Mouse (Mus musculus): ENCODE measurements around the gene Sbk1. TPM values are rescaled to one million over a fixed set of nuclear protein-coding genes. Genes with fewer than 3 reads are reported as not detected.
"Not testable (repeated sequence)": the region's sequence is repeated elsewhere in the genome, so short reads cannot be mapped to it uniquely, and the experiment has no call there.

Sbk1 gene
- total RNA-seq, 2 experiments from 2014 or later: 68.7 to 77.1 TPM

DNA sequence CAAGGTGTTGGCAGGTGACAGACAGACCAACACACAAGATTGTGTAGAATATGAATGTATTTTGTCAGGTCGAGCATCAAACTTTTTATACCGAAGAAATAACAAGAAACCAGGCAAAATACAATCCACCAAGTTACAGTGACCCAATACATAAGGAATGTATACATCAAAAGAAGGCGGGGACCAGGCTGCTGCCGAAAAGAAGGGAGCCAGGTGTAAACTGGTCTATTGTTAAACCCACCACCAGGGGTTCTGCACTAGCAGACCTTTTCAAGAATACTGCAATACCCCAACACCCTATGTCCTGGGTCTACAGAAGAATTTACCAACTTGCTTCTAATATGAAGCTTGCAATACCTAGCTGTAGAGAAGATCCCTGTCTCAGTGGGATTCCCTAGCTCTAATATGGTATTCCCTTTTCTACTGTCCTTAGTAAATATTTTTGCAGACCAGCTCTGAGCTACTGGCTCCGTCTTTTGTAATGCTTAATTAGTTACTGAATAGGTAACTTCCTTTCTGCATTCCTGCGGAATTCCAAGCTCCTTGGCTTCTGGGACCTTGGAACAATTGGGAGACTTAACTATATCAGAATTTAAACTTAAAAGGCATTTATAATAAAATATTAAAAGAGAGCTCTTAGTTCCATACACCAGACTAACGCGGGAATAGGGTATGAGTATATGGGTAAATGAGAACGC is 53.3 kb downstream of the Sbk1 start:
- not testable (repeated sequence) for DNase-seq
- intact Hi-C loops (cut with DNase I): loop anchor here (2.0 kb wide), 1 partner anchor 203 kb away; no protein-coding TSS in a partner anchor

DNA sequence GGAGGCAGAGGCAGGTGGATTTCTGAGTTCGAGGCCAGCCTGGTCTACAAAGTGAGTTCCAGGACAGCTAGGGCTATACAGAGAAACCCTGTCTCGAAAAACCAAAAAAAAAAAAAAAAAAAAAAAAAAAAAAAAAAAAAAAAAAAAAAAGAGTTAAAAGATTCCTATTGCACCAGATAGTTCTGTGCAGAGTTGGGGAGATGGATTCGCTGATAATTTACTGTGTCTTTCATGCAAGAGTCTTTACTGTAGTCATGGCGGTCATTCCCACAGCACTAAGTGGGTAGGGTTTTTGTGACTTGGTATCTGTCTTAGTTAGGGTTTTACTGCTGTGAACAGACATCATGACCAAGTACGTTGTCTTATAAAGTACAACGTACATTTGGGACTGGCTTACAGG is 56.4 kb downstream of the Sbk1 start:
- intact Hi-C loops (cut with DNase I); DNase-seq: not testable (repeated sequence)

DNA sequence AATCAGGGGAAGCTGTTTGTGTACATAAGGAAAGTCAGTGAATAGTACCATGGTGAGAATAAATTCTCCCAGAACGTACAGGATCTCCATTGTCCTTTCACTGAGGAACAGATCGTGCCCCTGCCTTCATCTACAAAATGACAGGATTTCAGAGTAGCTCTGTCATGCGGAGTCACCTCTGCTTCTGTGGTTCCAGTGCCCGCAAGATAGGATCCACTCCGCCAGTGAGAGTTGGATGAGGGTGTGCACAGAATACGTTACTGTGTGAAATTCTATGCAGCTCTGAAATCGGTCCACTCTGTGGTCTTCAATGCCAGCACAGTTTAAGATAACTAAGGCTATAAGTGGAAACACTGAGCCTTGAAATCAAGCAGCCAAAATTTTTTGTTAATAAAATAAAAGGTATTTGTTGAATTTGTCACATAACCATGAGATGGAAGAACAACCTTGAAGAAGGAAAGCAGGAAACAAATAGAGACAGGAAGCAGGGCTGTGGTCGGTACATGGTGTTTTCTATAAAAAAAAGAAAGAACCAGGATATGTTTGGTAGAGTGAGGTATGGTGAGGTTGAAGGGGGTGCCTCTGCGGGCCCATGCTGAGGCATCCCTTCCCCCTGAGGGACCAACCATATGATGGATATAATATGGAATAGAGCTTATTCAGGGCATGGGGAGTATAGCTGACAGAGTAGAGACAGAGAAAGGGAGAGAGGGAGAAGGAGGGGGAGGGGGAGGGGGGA is 57.7 kb downstream of the Sbk1 start:
- no peak for DNase-seq
- intact Hi-C loops (cut with DNase I): no loop called here

DNA sequence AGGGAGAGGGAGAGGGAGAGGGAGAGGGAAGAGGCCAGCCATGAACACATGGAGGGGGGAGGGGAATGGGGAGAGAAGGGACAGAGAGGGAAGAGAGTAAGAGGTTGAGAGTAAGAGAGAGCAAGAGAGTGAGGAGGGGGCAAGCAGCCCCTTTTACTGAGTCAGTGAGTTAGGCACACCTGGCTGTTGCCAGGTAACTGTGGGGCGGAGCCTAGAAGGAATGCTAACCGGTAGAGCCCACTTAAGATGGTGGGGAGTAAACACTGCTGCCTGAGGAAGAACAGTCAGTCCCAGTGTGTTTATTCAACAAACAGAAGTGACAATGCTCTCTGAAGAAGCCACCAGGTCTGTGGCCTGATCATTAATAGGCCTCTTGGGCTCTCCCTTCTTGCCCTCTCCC is 58.3 kb downstream of the Sbk1 start:
- intact Hi-C loops (cut with DNase I): no loop called here
- no peak for DNase-seq

DNA sequence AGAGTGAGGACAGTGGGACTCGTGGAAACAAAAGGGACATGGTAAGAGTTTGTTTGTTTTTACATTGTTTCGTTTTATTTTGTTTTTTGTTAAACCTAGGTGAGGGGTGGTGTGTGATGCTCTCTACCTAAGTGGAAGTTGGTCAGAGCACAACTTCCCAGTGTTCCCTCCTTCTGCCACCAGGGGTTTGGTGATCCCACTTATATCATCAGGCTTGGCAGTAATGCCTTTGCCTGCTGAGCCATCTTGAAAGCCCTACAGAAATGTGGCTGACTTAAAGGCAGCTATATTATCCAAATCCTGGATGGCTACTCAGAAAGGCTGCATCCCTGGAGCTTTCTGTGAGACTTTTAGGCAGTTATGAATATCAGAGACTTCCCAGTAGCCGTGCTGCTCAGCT is 60.3 kb downstream of the Sbk1 start:
- intact Hi-C loops (cut with DNase I): no loop called here
- no peak for DNase-seq

DNA sequence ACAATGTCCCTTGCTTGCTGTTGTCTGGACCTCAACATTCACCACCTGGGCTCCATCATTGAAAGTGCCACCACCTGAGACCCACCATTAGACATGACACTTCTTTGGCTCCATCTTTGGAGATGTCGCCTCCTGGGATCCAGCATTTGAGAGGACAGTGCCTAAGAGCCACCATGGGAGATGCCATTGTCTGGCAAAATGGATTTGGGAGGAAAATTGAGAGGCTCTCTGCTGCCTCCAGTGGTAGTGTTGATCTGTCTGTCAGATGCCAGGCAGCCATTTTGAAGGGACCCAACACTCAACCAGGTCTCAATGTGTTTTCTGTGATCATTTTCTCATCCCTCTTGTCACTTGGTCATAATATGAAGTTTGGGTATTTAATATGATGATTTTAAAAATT is 63.1 kb downstream of the Sbk1 start:
- intact Hi-C loops (cut with DNase I): no loop called here
- DNase-seq: no peak

DNA sequence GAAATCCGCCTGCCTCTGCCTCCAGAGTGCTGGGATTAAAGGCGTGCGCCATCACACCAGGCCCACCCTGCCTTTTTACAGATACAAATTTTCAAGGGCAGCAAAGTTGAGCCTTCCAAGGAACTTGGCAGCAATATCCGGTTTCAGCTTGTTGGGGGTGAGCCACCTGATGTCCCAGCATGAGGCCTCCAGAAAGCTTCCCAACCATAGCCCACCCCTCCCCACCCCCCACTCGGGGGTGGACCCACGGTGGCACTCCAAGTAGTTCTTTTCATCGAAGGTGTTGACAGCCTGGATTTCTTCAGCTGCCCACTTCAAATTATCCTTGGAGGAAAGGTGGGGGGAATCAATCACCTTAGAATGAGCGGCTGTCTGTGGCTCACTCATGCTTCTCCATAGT is 66.5 kb downstream of the Sbk1 start:
- no peak for DNase-seq
- intact Hi-C loops (cut with DNase I): no loop called here

DNA sequence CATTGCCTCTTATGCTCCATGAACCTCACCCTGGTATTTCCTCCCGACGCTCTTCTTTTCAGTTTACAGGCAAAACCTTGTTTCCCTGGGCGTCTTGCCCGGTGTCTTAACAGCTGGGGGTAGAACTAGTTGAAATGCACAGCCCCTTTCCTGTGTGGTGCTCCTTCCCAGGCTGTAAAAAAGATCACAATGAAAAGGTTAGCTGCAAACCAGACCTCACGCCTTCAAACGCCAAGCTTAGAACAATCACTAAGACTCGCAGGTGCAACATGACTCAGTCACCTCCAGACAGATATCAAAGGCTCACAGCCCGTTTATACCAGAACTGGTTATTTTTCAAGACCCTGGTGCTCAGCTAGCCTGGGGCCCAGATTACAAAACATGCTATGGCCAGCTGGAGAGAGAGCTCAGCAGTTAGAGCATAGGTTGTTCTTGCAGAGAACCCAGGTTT is 67.1 kb downstream of the Sbk1 start:
- intact Hi-C loops (cut with DNase I): no loop called here
- DNase-seq: peak in 1 of 2 experiments; percentile 10

DNA sequence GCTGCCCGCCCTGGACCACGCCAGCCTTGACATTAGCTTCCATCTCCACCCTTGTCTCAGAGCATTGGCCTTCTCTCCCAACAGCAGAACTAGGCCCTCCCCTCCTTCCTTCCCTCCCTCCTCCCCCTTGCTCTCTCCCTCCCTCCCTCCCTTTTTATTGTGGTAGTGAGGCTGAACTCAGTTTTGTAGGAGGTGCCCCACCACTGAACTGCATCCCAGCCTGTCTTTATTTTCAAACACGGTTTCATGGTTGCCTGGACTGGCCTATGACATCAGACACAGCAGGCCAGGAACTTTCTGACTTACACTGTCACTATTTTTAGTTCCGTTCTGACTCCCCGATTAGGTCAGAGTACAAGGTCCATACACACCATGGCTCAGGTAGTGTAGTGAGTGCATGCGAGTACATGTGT is 67.8 kb downstream of the Sbk1 start:
- peak in 1 of 2 experiments; percentile 17 for DNase-seq
- intact Hi-C loops (cut with DNase I): no loop called here

DNA sequence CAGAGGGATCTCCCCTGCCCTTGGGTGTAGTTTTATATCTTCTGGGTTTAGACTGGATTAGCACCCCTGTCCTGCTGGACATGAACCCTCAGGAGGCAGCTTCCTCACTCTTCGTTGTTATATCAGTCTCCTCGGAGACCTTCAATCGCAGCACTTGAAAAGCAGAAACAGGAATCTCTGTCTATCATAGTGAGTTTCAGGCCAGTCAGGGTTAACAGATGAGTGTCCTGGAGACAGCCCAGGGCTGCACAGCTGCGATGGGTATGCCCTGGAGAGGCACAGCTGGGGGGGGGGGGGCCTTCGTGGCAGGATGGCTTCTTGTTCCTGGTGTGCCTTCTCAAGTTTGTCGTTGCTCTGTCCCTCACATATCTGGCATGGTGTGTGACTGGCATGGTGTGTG is 68.5 kb downstream of the Sbk1 start:
- no peak for DNase-seq
- intact Hi-C loops (cut with DNase I): no loop called here

Other genes starting within 250 kb of the Sbk1 start
- 10 to 100 TPM; 12.1 to 13.3 TPM for gene Gsg1l, start 190.2 kb upstream of the Sbk1 start, total RNA-seq (2021)
- 10 to 100 TPM; 39.7 to 41.4 TPM for gene Xpo6, start 72.1 kb upstream of the Sbk1 start, total RNA-seq (2021)
- 1 to 10 TPM in 1 of 2 experiments, under 1 TPM in 1; 0.84 to 1.6 TPM for gene Lat, start 97.0 kb downstream of the Sbk1 start, total RNA-seq (2021)
- 10 to 100 TPM; 34.8 to 41.2 TPM for gene Spns1, start 104.8 kb downstream of the Sbk1 start, total RNA-seq (2021)
- gene Nfatc2ip, start 124.1 kb downstream of the Sbk1 start, total RNA-seq (2021): 1 to 10 TPM; 6.1 to 7.0 TPM
- gene Cd19, start 142.3 kb downstream of the Sbk1 start, total RNA-seq (2021): 1 to 10 TPM in 1 of 2 experiments, under 1 TPM in 1; 0.50 to 1.2 TPM
- gene Rabep2, start 156.1 kb downstream of the Sbk1 start, total RNA-seq (2021): 10 to 100 TPM; 10.9 to 12.5 TPM
- under 1 TPM; 0.77 to 0.82 TPM for gene Atp2a1, start 190.5 kb downstream of the Sbk1 start, total RNA-seq (2021)
- 10 to 100 TPM; 46.1 to 46.7 TPM for gene Sh2b1, start 202.8 kb downstream of the Sbk1 start, total RNA-seq (2021)
- gene Tufm, start 214.7 kb downstream of the Sbk1 start, total RNA-seq (2021): 100 to 1,000 TPM; 245 to 251 TPM
- 10 to 100 TPM; 54.2 to 54.5 TPM for gene Atxn2l, start 230.8 kb downstream of the Sbk1 start, total RNA-seq (2021)

Data from heart, postnatal 10 days (tissue).